ENCODE assay signal across 8 mouse cellular contexts in the genomic region with DNA sequence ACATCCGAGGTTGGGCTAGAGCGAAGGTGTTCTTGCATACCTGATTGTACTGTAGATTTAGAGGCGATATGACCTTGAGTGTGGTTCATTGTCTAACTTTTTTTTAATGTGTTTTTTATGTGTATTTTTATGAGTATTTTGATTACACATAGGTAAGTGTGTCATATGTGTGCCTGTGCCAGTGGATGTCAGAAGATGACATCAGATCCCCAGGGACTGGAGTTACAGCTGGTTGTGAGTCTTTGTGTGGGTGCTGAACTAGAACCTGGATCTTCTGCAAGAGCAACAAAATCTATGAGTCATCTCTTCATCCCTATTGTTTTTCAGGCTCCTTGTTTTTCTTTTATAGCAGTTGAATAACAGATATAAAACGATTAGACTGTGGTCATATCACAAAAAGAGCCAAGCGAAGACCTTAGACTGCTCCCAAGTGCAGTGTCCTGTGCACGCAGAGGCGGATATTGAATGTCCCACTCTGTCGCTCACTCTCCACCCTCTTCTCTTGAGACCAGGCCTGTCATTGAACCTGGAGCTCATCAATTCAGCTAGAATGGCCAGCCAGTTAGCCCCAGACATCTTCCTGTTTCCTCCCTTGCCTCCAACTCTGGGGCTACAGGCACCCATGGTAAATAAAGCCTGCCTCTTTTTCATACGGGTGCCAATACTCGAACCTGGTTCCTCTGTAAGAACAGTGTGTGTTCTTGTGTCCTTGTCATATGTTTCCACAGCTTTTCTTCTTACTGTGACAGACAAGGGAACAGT. TPM values are rescaled to one million over a fixed set of nuclear protein-coding genes. Genes with fewer than 3 reads are reported as not detected.
DNase-seq lines count a peak whose midpoint lies in the region; ATAC-seq and TF ChIP-seq lines count a peak whose summit lies in the region.

No protein-coding gene starts in this region.

- intact Hi-C loops in heart, postnatal 14 days (cut with DNase I) = loop anchor here (2.0 to 10.0 kb wide), 3 partner anchors 42 to 541 kb away; partner anchors contain the start of genes D10Jhu81e and Pttg1ip

- H3K4me1 ChIP-seq in heart, embryonic 10.5 days = peaks cover 37% of the 10 kb centered on the region
- peaks cover 59% of the 10 kb centered on the region for H3K4me1 ChIP-seq in G1E (ENCODE audit: insufficient read depth, low read depth, low read length)
- H3K4me1 ChIP-seq in heart, postnatal 0 days (ENCODE audit: control insufficient read depth, insufficient read depth) = peaks cover 32% of the 10 kb centered on the region

- H3K9ac ChIP-seq in heart, postnatal 0 days (replicated peaks; ENCODE audit: low read depth, low read length) = 0 out of 2 replicates have a peak overlapping the region, but pooled peaks have one; percentile 97

- H3K79me2 ChIP-seq in macrophage (ENCODE audit: inconsistent target) = peaks cover 64% of the 10 kb centered on the region

- peak overlapping the region; percentile 77 for H3K4me2 ChIP-seq in heart, postnatal 0 days (ENCODE audit: low read depth, low read length)

- H3K4me3 ChIP-seq in heart, embryonic 10.5 days = peak overlapping the region; percentile 99
- H3K4me3 ChIP-seq in G1E (ENCODE audit: low read depth, low read length) (peak overlapping the region; percentile 97), macrophage (ENCODE audit: inconsistent target) (no peak overlapping the region)
- peak overlapping the region; percentile 93; the same call in 1 of the 2 replicates for H3K4me3 ChIP-seq in heart, postnatal 0 days (ENCODE audit: low read depth, low read length)

- no peaks in the 10 kb centered on the region for H3K9me3 ChIP-seq in heart, embryonic 10.5 days
- H3K9me3 ChIP-seq in G1E (replicated peaks) = no peaks in the 10 kb centered on the region
- no peaks in the 10 kb centered on the region for H3K9me3 ChIP-seq in heart, postnatal 0 days (replicated peaks; ENCODE audit: control insufficient read depth, low read length)

- DNase-seq in heart, embryonic 10.5 days (ENCODE audit: low spot score) = no peak
- no peak for DNase-seq in heart, postnatal 14 days
- DNase-seq in G1E (ENCODE audit: low spot score) = no peak
- no peak for DNase-seq in heart, postnatal 0 days (ENCODE audit: low spot score)
- no peak for DNase-seq in gastrocnemius, postnatal 25 days
- DNase-seq in testis, postnatal 14 days (ENCODE audit: low spot score) = no peak
- no peak for DNase-seq in adrenal gland, adult 2 months

- TF ChIP-seq EP300 in heart, postnatal 0 days (IDR thresholded peaks at IDR 0.05; ENCODE audit: low read depth) = no peak

- H3K27me3 ChIP-seq in heart, embryonic 10.5 days (ENCODE audit: insufficient read depth, poor library complexity, severe bottlenecking) = no peaks in the 10 kb centered on the region
- no peaks in the 10 kb centered on the region for H3K27me3 ChIP-seq in G1E (ENCODE audit: insufficient read depth, low read length)
- no peaks in the 10 kb centered on the region for H3K27me3 ChIP-seq in heart, postnatal 0 days (ENCODE audit: control insufficient read depth, insufficient read depth, low read length)

- no peak for TF ChIP-seq CTCF in G1E (IDR thresholded peaks at IDR 0.05; ENCODE audit: low read depth, low read length)
- no peak for TF ChIP-seq CTCF in heart, postnatal 0 days (IDR thresholded peaks at IDR 0.05; ENCODE audit: low read depth)

- 88% methylated on average over 10 of the region's 10 CpGs for whole genome bisulfite sequencing in heart, embryonic 10.5 days
- WGBS in heart, postnatal 0 days = 68% methylated on average over 10 of the region's 10 CpGs
- 92% methylated on average over 10 of the region's 10 CpGs for WGBS in macrophage (ENCODE audit: missing documents)

- H3K36me3 ChIP-seq in heart, embryonic 10.5 days = peaks cover 11% of the 10 kb centered on the region
- H3K36me3 ChIP-seq in G1E (replicated peaks) (peaks cover 67% of the 10 kb centered on the region), macrophage (ENCODE audit: inconsistent target) (no peaks in the 10 kb centered on the region)
- H3K36me3 ChIP-seq in heart, postnatal 0 days (replicated peaks; ENCODE audit: control insufficient read depth, insufficient read depth, low read length) = peaks cover 3% of the 10 kb centered on the region; the same call in 1 of the 2 replicates

- H3K27ac ChIP-seq in heart, embryonic 10.5 days = 0 out of 2 replicates have a peak overlapping the region, but pooled peaks have one; percentile 97
- peak overlapping the region; percentile 94 for H3K27ac ChIP-seq in heart, postnatal 0 days (ENCODE audit: low read depth)
- H3K27ac ChIP-seq in macrophage = peak overlapping the region; percentile 67; the same call in 1 of the 2 replicates

- ATAC-seq in G1E (ENCODE audit: extremely low read depth, insufficient number of reproducible peaks, low FRiP score, poor library complexity, severe bottlenecking) = no peak
- ATAC-seq in heart, postnatal 0 days (ENCODE audit: insufficient read depth, low read depth) = no peak

RNA-seq across cellular contexts. Expression of gene Ube2g2, which starts 1.7 kb away (rescaled TPM):
- 83.1 and 92.1 TPM in 2 replicates for polyA plus RNA-seq in heart, embryonic 10.5 days (2016; fragmentation: Nextera tagmentation; extraction: Ambion mirVana)
- total RNA-seq in heart, postnatal 14 days (2021) = 10 to 100 TPM; 59.2 to 60.6 TPM
- total RNA-seq in G1E (2014; fragmentation: Nextera tagmentation) (18.4 and 24.5 TPM in 2 replicates), G1E (2017) (20.7 and 23.4 TPM in 2 replicates)
- polyA plus RNA-seq in G1E (2012) (26.0 and 35.0 TPM in 2 replicates), macrophage (2018) (50.6 to 63.6 TPM (median 52.1 TPM) in 3 replicates)
- 54.1 and 56.4 TPM in 2 replicates for total RNA-seq in heart, postnatal 0 days (2014; rRNA removed; ENCODE audit: low replicate concordance)
- 69.7 and 71.8 TPM in 2 replicates for polyA plus RNA-seq in heart, postnatal 0 days (2015; fragmentation: Nextera tagmentation; extraction: Ambion mirVana)
- 10 to 100 TPM; 13.3 to 60.1 (median 28.2) TPM for total RNA-seq in macrophage (2018; cell fraction: chromatin; rRNA removed)
- 10 to 100 TPM; 48.6 to 67.4 (median 55.4) TPM for total RNA-seq in macrophage (2018; cell fraction: cytosol; rRNA removed)
- total RNA-seq in macrophage (2018; cell fraction: nucleus; rRNA removed) = 10 to 100 TPM; 19.4 to 46.6 (median 31.1) TPM
- total RNA-seq in gastrocnemius, postnatal 25 days (2021) = 10 to 100 TPM; 81.7 to 84.9 TPM
- total RNA-seq in adrenal gland, adult 2 months (2021) = 10 to 100 TPM; 50.0 to 55.0 TPM
- 27.9 and 37.4 TPM in 2 replicates for polyA plus RNA-seq in adrenal gland, adult 2 months (2012; rRNA removed)

RNA-seq across cellular contexts. Expression of gene Gm49325, which starts 17.8 kb away (rescaled TPM):
- polyA plus RNA-seq in heart, embryonic 10.5 days (2016; fragmentation: Nextera tagmentation; extraction: Ambion mirVana) = 2.1 and 2.7 TPM in 2 replicates
- 10 to 100 TPM in 1 of 2 experiments, 1 to 10 TPM in 1; 7.6 to 12.7 TPM for total RNA-seq in heart, postnatal 14 days (2021)
- total RNA-seq in G1E (2014; fragmentation: Nextera tagmentation) (not detected in 2 replicates), G1E (2017) (not detected in 2 replicates)
- polyA plus RNA-seq in G1E (2012) (not detected in 2 replicates), macrophage (2018) (3.3 TPM in 1 of 3 replicates, not detected in the others)
- not detected in 2 replicates for total RNA-seq in heart, postnatal 0 days (2014; rRNA removed; ENCODE audit: low replicate concordance)
- polyA plus RNA-seq in heart, postnatal 0 days (2015; fragmentation: Nextera tagmentation; extraction: Ambion mirVana) = 6.8 and 13.7 TPM in 2 replicates
- total RNA-seq in macrophage (2018; cell fraction: chromatin; rRNA removed) = 1 to 10 TPM in 4 of 26 experiments, not detected in 22; 1.9 to 4.9 (median 3.6) TPM
- 1 to 10 TPM in 18 of 26 experiments, under 1 TPM in 7, not detected in 1; 0.52 to 5.6 (median 1.6) TPM for total RNA-seq in macrophage (2018; cell fraction: cytosol; rRNA removed)
- total RNA-seq in macrophage (2018; cell fraction: nucleus; rRNA removed) = 1 to 10 TPM in 1 of 26 experiments, not detected in 25; 1.9 TPM
- 1 to 10 TPM; 6.5 to 7.4 TPM for total RNA-seq in gastrocnemius, postnatal 25 days (2021)
- 10 to 100 TPM; 27.5 to 28.5 TPM for total RNA-seq in adrenal gland, adult 2 months (2021)
- not detected in 2 replicates for polyA plus RNA-seq in adrenal gland, adult 2 months (2012; rRNA removed)

RNA-seq across cellular contexts. Expression of gene Sumo3, which starts 17.9 kb away (rescaled TPM):
- 235 and 306 TPM in 2 replicates for polyA plus RNA-seq in heart, embryonic 10.5 days (2016; fragmentation: Nextera tagmentation; extraction: Ambion mirVana)
- total RNA-seq in heart, postnatal 14 days (2021) = 10 to 100 TPM; 53.7 to 61.6 TPM
- 32.6 and 35.3 TPM in 2 replicates for total RNA-seq in G1E (2014; fragmentation: Nextera tagmentation)
- 96.3 and 115 TPM in 2 replicates for total RNA-seq in G1E (2017)
- 130 and 160 TPM in 2 replicates for polyA plus RNA-seq in G1E (2012)
- total RNA-seq in heart, postnatal 0 days (2014; rRNA removed; ENCODE audit: low replicate concordance) = 112 and 128 TPM in 2 replicates
- polyA plus RNA-seq in heart, postnatal 0 days (2015; fragmentation: Nextera tagmentation; extraction: Ambion mirVana) = 121 and 128 TPM in 2 replicates
- total RNA-seq in macrophage (2018; cell fraction: chromatin; rRNA removed) = 10 to 100 TPM; 15.5 to 97.1 (median 46.4) TPM
- 100 to 1,000 TPM in 20 of 26 experiments, 10 to 100 TPM in 6; 75.8 to 152 (median 114) TPM for total RNA-seq in macrophage (2018; cell fraction: cytosol; rRNA removed)
- total RNA-seq in macrophage (2018; cell fraction: nucleus; rRNA removed) = 10 to 100 TPM; 22.7 to 95.5 (median 55.7) TPM
- 105 to 245 TPM (median 141 TPM) in 3 replicates for polyA plus RNA-seq in macrophage (2018)
- 10 to 100 TPM; 32.8 to 36.7 TPM for total RNA-seq in gastrocnemius, postnatal 25 days (2021)
- 100 to 1,000 TPM in 1 of 2 experiments, 10 to 100 TPM in 1; 97.7 to 104 TPM for total RNA-seq in adrenal gland, adult 2 months (2021)
- polyA plus RNA-seq in adrenal gland, adult 2 months (2012; rRNA removed) = 83.8 and 91.1 TPM in 2 replicates

RNA-seq across cellular contexts. Expression of gene Pttg1ip, which starts 42.3 kb away (rescaled TPM):
- 94.9 and 97.0 TPM in 2 replicates for polyA plus RNA-seq in heart, embryonic 10.5 days (2016; fragmentation: Nextera tagmentation; extraction: Ambion mirVana)
- total RNA-seq in heart, postnatal 14 days (2021) = 100 to 1,000 TPM; 128 to 132 TPM
- total RNA-seq in G1E (2014; fragmentation: Nextera tagmentation) = 133 and 140 TPM in 2 replicates
- 111 and 115 TPM in 2 replicates for total RNA-seq in G1E (2017)
- 106 and 128 TPM in 2 replicates for polyA plus RNA-seq in G1E (2012)
- 117 and 163 TPM in 2 replicates for total RNA-seq in heart, postnatal 0 days (2014; rRNA removed; ENCODE audit: low replicate concordance)
- 117 and 119 TPM in 2 replicates for polyA plus RNA-seq in heart, postnatal 0 days (2015; fragmentation: Nextera tagmentation; extraction: Ambion mirVana)
- total RNA-seq in macrophage (2018; cell fraction: chromatin; rRNA removed) = 10 to 100 TPM; 20.2 to 99.8 (median 58.3) TPM
- total RNA-seq in macrophage (2018; cell fraction: cytosol; rRNA removed) = 100 to 1,000 TPM in 13 of 26 experiments, 10 to 100 TPM in 13; 77.7 to 133 (median 99.5) TPM
- total RNA-seq in macrophage (2018; cell fraction: nucleus; rRNA removed) = 100 to 1,000 TPM in 8 of 26 experiments, 10 to 100 TPM in 18; 51.1 to 150 (median 89.2) TPM
- polyA plus RNA-seq in macrophage (2018) = 99.5 to 103 TPM (median 102 TPM) in 3 replicates
- total RNA-seq in gastrocnemius, postnatal 25 days (2021) = 10 to 100 TPM; 26.1 to 29.1 TPM
- 100 to 1,000 TPM; 174 to 202 TPM for total RNA-seq in adrenal gland, adult 2 months (2021)
- 127 and 165 TPM in 2 replicates for polyA plus RNA-seq in adrenal gland, adult 2 months (2012; rRNA removed)
